8 mouse cellular contexts compared by ENCODE assay signal in genomic region chr15:98533881-98534627, GRCm38 (mm10). TPM values are rescaled to one million over a fixed set of nuclear protein-coding genes. Genes with fewer than 3 reads are reported as not detected.
DNase-seq lines count a peak whose midpoint lies in the region; ATAC-seq lines count a peak whose summit lies in the region.

Gene Kansl2 (minus strand): TSS chr15:98534264.

- H3K9ac ChIP-seq in intestine, embryonic 14.5 days (ENCODE audit: low read length) = peak within 1 kb of the TSS; percentile 85

- H3K9me3 ChIP-seq in intestine, embryonic 14.5 days (ENCODE audit: control insufficient read depth, low read length) = no peaks in the 10 kb centered on the region

- peaks cover 38% of the 10 kb centered on the region for H3K36me3 ChIP-seq in intestine, embryonic 14.5 days (ENCODE audit: control insufficient read depth, insufficient read depth, low read length)

- intact Hi-C loops in left cerebral cortex, postnatal 14 days (cut with DNase I) = loop anchor here (5.0 kb wide), 1 partner anchor 33 kb away; no protein-coding TSS in a partner anchor

- peak; percentile 90 to 91 for DNase-seq in adrenal gland, adult 18-20 months (ENCODE audit: low spot score in 2 of 2)
- DNase-seq in embryo, embryonic 11 days = peak; percentile 99
- DNase-seq in gastrocnemius, postnatal 25 days = peak; percentile 99
- DNase-seq in intestine, embryonic 14.5 days (ENCODE audit: low spot score) = peak; percentile 97
- peak; percentile 99 for DNase-seq in left cerebral cortex, postnatal 14 days (ENCODE audit: low spot score in 2 of 2)
- peak; percentile 99 for DNase-seq in mesoderm, embryonic 11.5 days (ENCODE audit: low read depth, low spot score)
- peak; percentile 98 to 99 for DNase-seq in right cerebral cortex, postnatal 36 days (ENCODE audit: low spot score in 2 of 2)
- peak; percentile 99 for DNase-seq in yolk sac, embryonic 10.5 days (ENCODE audit: low spot score)

- ATAC-seq in intestine, embryonic 14.5 days (replicated peaks; ENCODE audit: low FRiP score, low TSS enrichment, low read depth) = peak; percentile 100

- H3K4me2 ChIP-seq in intestine, embryonic 14.5 days (ENCODE audit: low read length) = peak within 1 kb of the TSS; percentile 93

- under 1% methylated on average over 66 of the region's 70 CpGs for WGBS in intestine, embryonic 14.5 days

- H3K27ac ChIP-seq in intestine, embryonic 14.5 days (ENCODE audit: low read depth) = peak within 1 kb of the TSS; percentile 99

- H3K27me3 ChIP-seq in intestine, embryonic 14.5 days (replicated peaks; ENCODE audit: control insufficient read depth, insufficient read depth, low read length) = no peaks in the 10 kb centered on the region

- peaks cover 7% of the 10 kb centered on the region for H3K4me1 ChIP-seq in intestine, embryonic 14.5 days (replicated peaks; ENCODE audit: control insufficient read depth, insufficient read depth, low read length)

- peak within 1 kb of the TSS; percentile 59 for H3K4me3 ChIP-seq in intestine, embryonic 14.5 days (ENCODE audit: low read depth, low read length)

RNA-seq across cellular contexts. Expression of gene Kansl2, which starts in this region (rescaled TPM):
- total RNA-seq in adrenal gland, adult 18-20 months (2021) = 10 to 100 TPM; 79.2 to 90.9 TPM
- 10 to 100 TPM; 55.8 to 57.9 TPM for total RNA-seq in gastrocnemius, postnatal 25 days (2021)
- polyA plus RNA-seq in intestine, embryonic 14.5 days (2014; fragmentation: Nextera tagmentation; extraction: Ambion mirVana) = 97.3 and 99.7 TPM in 2 replicates
- 10 to 100 TPM; 59.5 to 61.0 TPM for total RNA-seq in left cerebral cortex, postnatal 14 days (2021)

Comparison
In these comparisons a context has a peak if more than half of its experiments do, and no peak if none do; other contexts are left out.
1. Peak in every context shown above with its lines: DNase-seq, ATAC-seq, H3K4me3 ChIP-seq and H3K27ac ChIP-seq.